Mouse (Mus musculus) c-Kit-positive CD71-positive TER-119-positive erythroid progenitor cells, embryonic 14.5 days (primary cell): ENCODE data around the gene Med7.

Experiments used
- DNase-seq: peaks from one replicate; pipeline ENCODE4 v3.0.0-alpha.2; 2013; ENCODE audit warnings: low spot score

Med7 gene

GRCm38 (mm10) chr11:46430123-46430522 is 6.6 kb upstream of the Med7 start:
- DNase-seq = no peak

GRCm38 (mm10) chr11:46431129-46431528 is 5.6 kb upstream of the Med7 start:
- peak; percentile 80 for DNase-seq

GRCm38 (mm10) chr11:46435363-46435762 is 1.4 kb upstream of the Med7 start:
- peak; percentile 57 for DNase-seq

GRCm38 (mm10) chr11:46437459-46438000 is 805 bp downstream of the Med7 start:
- DNase-seq = peak; percentile 81

GRCm38 (mm10) chr11:46439005-46439543 is 2.3 kb downstream of the Med7 start:
- peak; percentile 42 for DNase-seq

GRCm38 (mm10) chr11:46441774-46442173 is 5.0 kb downstream of the Med7 start:
- peak; percentile 70 for DNase-seq

- no peak for DNase-seq
These were observed 6.4 kb downstream of the Med7 start for GRCm38 (mm10) chr11:46443152-46443551.

GRCm38 (mm10) chr11:46443979-46444378 is 7.3 kb downstream of the Med7 start:
- DNase-seq = no peak

- DNase-seq = no peak
These were observed 9.4 kb downstream of the Med7 start for GRCm38 (mm10) chr11:46446150-46446549.

- no peak for DNase-seq
These were observed 11.1 kb downstream of the Med7 start for GRCm38 (mm10) chr11:46447644-46448484.

GRCm38 (mm10) chr11:46449461-46450080 is 12.8 kb downstream of the Med7 start:
- no peak for DNase-seq

- peak; percentile 67 for DNase-seq
These were observed 17.8 kb downstream of the Med7 start, which contains the start of gene Havcr2 for GRCm38 (mm10) chr11:46454453-46455045. Gene Havcr2 (plus strand): TSS chr11:46454935.

- DNase-seq = no peak
These were observed 23.2 kb downstream of the Med7 start for GRCm38 (mm10) chr11:46459960-46460359.

- DNase-seq = no peak
These were observed 24.6 kb downstream of the Med7 start for GRCm38 (mm10) chr11:46461362-46461761.

GRCm38 (mm10) chr11:46461931-46462330 is 25.2 kb downstream of the Med7 start:
- no peak for DNase-seq

- no peak for DNase-seq
These were observed 30.2 kb downstream of the Med7 start for GRCm38 (mm10) chr11:46466878-46467277.

- no peak for DNase-seq
These were observed 37.5 kb downstream of the Med7 start for GRCm38 (mm10) chr11:46474220-46474619.

- no peak for DNase-seq
These were observed 42.6 kb downstream of the Med7 start for GRCm38 (mm10) chr11:46479311-46479710.

- no peak for DNase-seq
These were observed 43.8 kb downstream of the Med7 start for GRCm38 (mm10) chr11:46480517-46480916.

GRCm38 (mm10) chr11:46488231-46488630 is 51.5 kb downstream of the Med7 start:
- no peak for DNase-seq

GRCm38 (mm10) chr11:46488650-46489049 is 51.9 kb downstream of the Med7 start:
- no peak for DNase-seq
